Mouse (Mus musculus) lung, postnatal 0 days (tissue): ENCODE results near the gene Sox18. TPM values are rescaled to one million over a fixed set of nuclear protein-coding genes. Genes with fewer than 3 reads are reported as not detected.

Experiments used
- ATAC-seq: fragments of 200-750 bp; cut with Nextera tagmentation; 2 replicates; pipeline ENCODE4 v1.8.0; 2017; ENCODE audit warnings: moderate library complexity
- DNase-seq: peaks from one replicate; pipeline ENCODE4 v3.0.0-alpha.2; 2016; ENCODE audit warnings: low spot score
- H3K27ac ChIP-seq: fragments of 300-500 bp; sonication (generic); 2 replicates; pipeline ENCODE4 v1.5.1; 2014; ENCODE audit warnings: antibody characterized with exemption, mild to moderate bottlenecking, low read length, mixed read lengths
- H3K27me3 ChIP-seq: fragments of 300-500 bp; sonication (generic); replicated peaks from 2 replicates; pipeline ENCODE4 v1.6.1; 2014; ENCODE audit warnings: low read length, mixed read lengths; ENCODE audit not compliant: insufficient read depth
- H3K36me3 ChIP-seq: fragments of 300-500 bp; sonication (generic); 2 replicates; pipeline ENCODE4 v1.6.1; 2014; ENCODE audit warnings: low read length, mixed read lengths; ENCODE audit not compliant: insufficient read depth
- H3K4me1 ChIP-seq: fragments of 300-500 bp; sonication (generic); 2 replicates; pipeline ENCODE4 v1.6.1; 2014; ENCODE audit warnings: antibody characterized with exemption, low read depth, low read length, mixed read lengths; ENCODE audit not compliant: insufficient read depth
- H3K4me2 ChIP-seq: fragments of 300-500 bp; sonication (generic); replicated peaks from 2 replicates; pipeline ENCODE4 v1.6.1; 2014; ENCODE audit warnings: low read depth, mild to moderate bottlenecking, low read length, moderate library complexity, mixed read lengths
- H3K4me3 ChIP-seq: fragments of 300-500 bp; sonication (generic); 2 replicates; pipeline ENCODE4 v1.5.1; 2014; ENCODE audit warnings: low read depth, low read length
- H3K9ac ChIP-seq: fragments of 300-500 bp; sonication (generic); replicated peaks from 2 replicates; pipeline ENCODE4 v1.6.1; 2014; ENCODE audit warnings: low read depth, mild to moderate bottlenecking
- H3K9me3 ChIP-seq: fragments of 300-500 bp; sonication (generic); 2 replicates; pipeline ENCODE4 v1.6.1; 2016; ENCODE audit warnings: low read length, mixed read lengths
- CTCF ChIP-seq: IDR thresholded peaks from 2 replicates; pipeline ENCODE4 v1.5.1; 2016; ENCODE audit warnings: antibody characterized with exemption, mild to moderate bottlenecking
- EP300 ChIP-seq: IDR thresholded peaks from 2 replicates; pipeline ENCODE4 v1.6.1; 2016; ENCODE audit warnings: antibody characterized with exemption, mild to moderate bottlenecking, control low read depth
- WGBS: fragments of 180-500 bp; shearing (Covaris S2); extraction: QIAGEN DNeasy Blood & Tissue Kit; methylation state at CpG from one replicate; pipeline ENCODE4 v1.1.7; 2014; 5-methylcytosine and 5-hydroxymethylcytosine counted together
- polyA plus RNA-seq: library from polyadenylated mRNA; unstranded; fragments of >200 nt; fragmentation: Nextera tagmentation; extraction: Ambion mirVana; gene quantifications from 2 replicates; pipeline ENCODE4 v1.2.1, GENCODE M21; 2015

Sox18 gene
- polyA plus RNA-seq, 1 experiment from 2014 or later = 134 TPM

- DNase-seq = peak; percentile 34
Observed at GRCm38 (mm10) chr2:181706668-181707067, 35.2 kb upstream of the Sox18 start.

GRCm38 (mm10) chr2:181698241-181698640 is 26.8 kb upstream of the Sox18 start, which contains the start of gene Lkaaear1:
TSS of gene Lkaaear1 (minus strand) at chr2:181698442.
- no peak for TF ChIP-seq EP300
- TF ChIP-seq CTCF = no peak
- ATAC-seq (no peak), DNase-seq (no peak)
- no peak within 1 kb of the TSS for H3K9ac ChIP-seq
- H3K27me3 ChIP-seq = no peaks in the 10 kb centered on the region
- H3K4me1 ChIP-seq = peaks cover under 1% of the 10 kb centered on the region; the same call in 1 of the 2 replicates
- H3K27ac ChIP-seq = no peak within 1 kb of the TSS
- 50% methylated on average over 5 of the region's 5 CpGs for WGBS
- H3K4me2 ChIP-seq = no peak within 1 kb of the TSS
- no peak within 1 kb of the TSS for H3K4me3 ChIP-seq
- no peaks in the 10 kb centered on the region for H3K9me3 ChIP-seq
- no peaks in the 10 kb centered on the region for H3K36me3 ChIP-seq

More at GRCm38 (mm10) chr2:181706668-181707067, 35.2 kb upstream of the Sox18 start:
- no peak overlapping the region for H3K4me3 ChIP-seq
- no peaks in the 10 kb centered on the region for H3K9me3 ChIP-seq
- no peaks in the 10 kb centered on the region for H3K36me3 ChIP-seq
- no peak overlapping the region for H3K27ac ChIP-seq
- no peak overlapping the region for H3K9ac ChIP-seq
- no peaks in the 10 kb centered on the region for H3K4me1 ChIP-seq
- TF ChIP-seq CTCF = peak; percentile 64
- TF ChIP-seq EP300 = no peak
- WGBS = 47% methylated on average over 4 of the region's 4 CpGs
- no peak for ATAC-seq
- no peak overlapping the region for H3K4me2 ChIP-seq
- no peaks in the 10 kb centered on the region for H3K27me3 ChIP-seq

DNA sequence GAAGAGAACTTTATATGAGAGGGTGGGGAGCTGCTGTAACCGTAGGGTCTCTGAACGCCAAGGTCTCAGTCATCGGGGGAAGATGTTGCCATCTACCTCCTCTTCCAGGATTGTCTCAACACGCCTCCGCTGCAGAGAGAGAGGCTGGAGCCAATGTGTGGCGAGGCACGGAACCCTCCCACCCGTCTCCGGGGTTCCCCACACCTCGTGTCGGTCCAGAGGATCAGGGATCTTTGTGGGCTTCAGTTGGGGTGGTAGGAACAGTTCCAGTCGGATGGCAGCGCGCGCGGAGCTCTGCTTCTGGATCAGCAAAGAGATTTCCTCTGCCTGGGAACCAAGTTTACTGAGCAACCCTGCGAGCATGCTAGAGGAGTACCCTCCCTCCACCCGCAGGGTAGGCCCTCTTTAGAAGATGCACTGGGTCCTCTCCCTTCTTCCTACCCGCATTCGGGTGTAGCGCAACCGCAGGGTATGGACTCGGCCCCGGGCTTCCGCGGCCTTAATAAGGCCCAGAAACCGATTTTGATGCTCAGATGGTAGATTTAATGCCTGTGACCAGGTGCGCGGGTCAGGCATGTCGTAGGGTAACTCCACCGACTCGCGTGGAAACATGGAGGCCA is 25.5 kb upstream of the Sox18 start:
- TF ChIP-seq EP300 = no peak
- no peak for TF ChIP-seq CTCF

GRCm38 (mm10) chr2:181695776-181696175 is 24.3 kb upstream of the Sox18 start:
- no peak for TF ChIP-seq CTCF
- no peak for TF ChIP-seq EP300
- H3K4me1 ChIP-seq = peaks cover 6% of the 10 kb centered on the region; the same call in 1 of the 2 replicates
- H3K27me3 ChIP-seq = no peaks in the 10 kb centered on the region
- H3K4me2 ChIP-seq = no peak overlapping the region
- H3K9ac ChIP-seq = no peak overlapping the region
- ATAC-seq (no peak), DNase-seq (no peak)
- no peak overlapping the region for H3K4me3 ChIP-seq
- H3K36me3 ChIP-seq = no peaks in the 10 kb centered on the region
- H3K9me3 ChIP-seq = no peaks in the 10 kb centered on the region
- no peak overlapping the region for H3K27ac ChIP-seq
- WGBS = 59% methylated on average over 1 of the region's 1 CpGs

More for the DNA sequence above, 25.5 kb upstream of the Sox18 start:
- Histone ChIP-seq H3K4me2 (no peak overlapping the region), H3K4me1 (peaks cover 6% of the 10 kb centered on the region; the same call in 1 of the 2 replicates), H3K4me3 (no peak overlapping the region), H3K9me3 (no peaks in the 10 kb centered on the region), H3K27ac (no peak overlapping the region), H3K9ac (no peak overlapping the region), H3K27me3 (no peaks in the 10 kb centered on the region), H3K36me3 (no peaks in the 10 kb centered on the region)
- DNase-seq = no peak
- WGBS = 67% methylated on average over 33 of the region's 33 CpGs
- no peak for ATAC-seq

DNA sequence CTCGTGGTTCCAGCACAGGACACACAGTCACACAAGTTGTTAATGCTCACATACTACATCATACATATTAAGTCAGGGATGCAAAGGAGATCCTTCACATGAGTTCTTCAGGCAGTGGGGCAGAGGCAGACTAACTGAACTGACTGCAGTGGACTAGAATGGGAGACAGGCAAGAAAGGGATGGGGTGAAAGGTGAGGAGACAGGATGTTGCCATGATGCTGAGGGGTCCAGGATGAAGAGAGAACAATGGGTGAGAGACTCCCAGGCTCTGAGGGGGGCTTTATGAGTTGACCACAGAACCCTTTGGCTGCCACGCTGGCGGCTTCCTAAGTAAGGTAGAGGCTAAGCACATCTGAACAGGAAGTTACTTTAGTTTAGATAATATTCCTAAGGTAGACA is 23.1 kb upstream of the Sox18 start:
- DNase-seq = no peak
- Histone ChIP-seq H3K4me1 (peaks cover 6% of the 10 kb centered on the region; the same call in 1 of the 2 replicates), H3K36me3 (no peaks in the 10 kb centered on the region), H3K9me3 (no peaks in the 10 kb centered on the region), H3K4me3 (no peak overlapping the region), H3K27me3 (no peaks in the 10 kb centered on the region), H3K27ac (no peak overlapping the region), H3K4me2 (no peak overlapping the region), H3K9ac (no peak overlapping the region)
- WGBS = 84% methylated on average over 3 of the region's 3 CpGs
- TF ChIP-seq CTCF (no peak), EP300 (no peak)
- no peak for ATAC-seq

DNA sequence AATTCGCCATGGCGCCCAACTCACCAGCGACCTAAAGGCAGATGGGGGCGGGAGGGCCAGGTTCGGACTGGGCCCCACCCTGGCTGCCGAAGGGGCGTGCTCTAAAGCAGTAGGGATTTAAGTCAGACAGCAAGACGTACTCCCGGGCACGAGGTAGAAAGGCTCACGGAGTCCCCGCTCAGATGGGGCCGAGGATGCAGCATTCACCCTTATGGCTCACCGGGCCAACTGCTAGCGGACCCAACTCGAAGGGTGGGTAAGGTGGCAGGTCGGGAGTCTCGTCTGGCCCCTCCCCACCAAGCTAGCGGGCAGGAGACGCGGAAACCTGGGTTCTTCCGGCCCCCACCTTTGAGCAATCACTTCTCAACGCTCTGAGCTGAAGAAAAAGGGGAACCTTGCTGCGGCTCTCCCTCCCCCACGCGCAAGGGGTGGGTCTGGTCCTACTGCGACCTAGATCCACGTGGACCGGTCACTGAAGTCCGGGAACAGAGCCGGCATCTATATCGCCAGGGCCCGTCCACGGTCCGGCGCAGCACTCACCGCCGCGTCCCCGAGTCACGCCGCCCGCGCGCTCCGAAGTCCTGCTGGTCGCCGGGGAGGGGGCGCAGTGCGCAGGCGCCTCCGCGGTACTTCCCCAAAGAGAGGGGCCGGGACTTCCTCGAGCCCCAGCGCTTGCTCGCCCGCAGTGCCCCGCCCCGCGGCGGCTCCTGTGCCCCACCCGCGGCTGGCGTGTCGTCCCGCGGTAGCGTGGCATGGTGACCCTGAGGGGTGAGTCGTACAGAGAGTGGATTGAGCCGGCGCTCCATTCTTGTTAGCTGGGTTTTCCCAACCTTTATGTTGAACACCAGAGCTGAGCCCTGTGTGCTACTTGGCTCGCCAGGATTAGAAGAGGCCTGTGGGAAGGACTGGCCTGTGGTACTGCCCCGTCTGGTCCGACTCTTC is 22.2 kb upstream of the Sox18 start, which contains the start of gene Rgs19:
Rgs19 (minus strand) TSS at position 639 of the 942 bp plus-strand sequence.
- no peaks in the 10 kb centered on the region for H3K27me3 ChIP-seq
- peak within 1 kb of the TSS; percentile 43; the same call in 1 of the 2 replicates for H3K27ac ChIP-seq
- ATAC-seq = peak; percentile 93
- peak within 1 kb of the TSS; percentile 51 for H3K9ac ChIP-seq
- H3K4me1 ChIP-seq = peaks cover 6% of the 10 kb centered on the region; the same call in 1 of the 2 replicates
- DNase-seq = peak; percentile 90
- peak within 1 kb of the TSS; percentile 62 for H3K4me3 ChIP-seq
- TF ChIP-seq EP300 (no peak), CTCF (peak; percentile 28)
- H3K9me3 ChIP-seq = no peaks in the 10 kb centered on the region
- peak within 1 kb of the TSS; percentile 86 for H3K4me2 ChIP-seq
- 0 out of 2 replicates have a peak, but pooled peaks cover 5% of the 10 kb centered on the region for H3K36me3 ChIP-seq
- WGBS = under 1% methylated on average over 71 of the region's 75 CpGs
